Mouse (Mus musculus) MEL (cell line): ENCODE measurements around the gene Sf1.

Experiments used
- JUND ChIP-seq: IDR thresholded peaks from 2 replicates; pipeline ENCODE4 v1.6.1; 2011; ENCODE audit warnings: low read depth, mild to moderate bottlenecking, improper control_type of control experiment, low read length
- MEF2A ChIP-seq: IDR thresholded peaks from 2 replicates; pipeline ENCODE4 v1.6.1; 2014; ENCODE audit warnings: low read depth, mild to moderate bottlenecking, inconsistent platforms, low read length, improper control_type of control experiment; ENCODE audit not compliant: poor library complexity, insufficient replicate concordance, severe bottlenecking; ENCODE audit errors: extremely low read depth
- NRF1 ChIP-seq: IDR thresholded peaks from 2 replicates; pipeline ENCODE4 v1.6.1; 2014; ENCODE audit warnings: low read depth, mild to moderate bottlenecking, inconsistent platforms, low read length, improper control_type of control experiment, moderate library complexity; ENCODE audit not compliant: poor library complexity, insufficient read depth, severe bottlenecking
- POLR2AphosphoS2 ChIP-seq: IDR thresholded peaks from 2 replicates; pipeline ENCODE4 v1.6.1; 2011; ENCODE audit warnings: low read length, improper control_type of control experiment
- ZNF384 ChIP-seq: IDR thresholded peaks from 2 replicates; pipeline ENCODE4 v1.6.1; 2012; ENCODE audit warnings: low read depth, mild to moderate bottlenecking, inconsistent platforms, low read length, improper control_type of control experiment

DNA sequence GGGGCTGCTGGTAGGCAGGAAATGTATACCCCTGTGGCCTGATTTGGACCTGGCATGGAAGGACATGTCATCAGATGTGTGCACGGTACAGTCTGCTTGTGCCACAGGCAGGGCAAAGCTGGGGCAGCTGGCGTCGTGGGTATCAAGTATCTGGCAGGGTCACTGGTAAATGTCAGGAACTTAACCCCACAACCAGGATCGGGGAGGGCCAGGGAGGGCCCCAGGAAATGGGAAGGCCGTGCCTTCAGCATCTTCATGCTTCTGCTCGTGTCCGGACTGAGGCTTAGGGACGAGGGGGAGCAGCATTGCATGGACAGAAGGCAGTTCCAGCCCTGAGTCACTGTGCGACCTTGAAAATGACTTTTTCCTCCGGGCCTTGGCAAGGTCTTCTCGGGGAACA, 21.5 kb downstream of the Sf1 start:
- TF ChIP-seq MEF2A (no peak), JUND (no peak), NRF1 (no peak), POLR2AphosphoS2 (no peak), ZNF384 (no peak)
